Mouse (Mus musculus) subcutaneous adipose tissue, adult 2 months (tissue): ENCODE results near the gene Olfr586. TPM values are rescaled to one million over a fixed set of nuclear protein-coding genes. Genes with fewer than 3 reads are reported as not detected.

Experiments
- polyA plus RNA-seq: library from polyadenylated mRNA; depleted of rRNA; stranded (reverse); fragments of >200 nt; gene quantifications from 2 replicates; pipeline ENCODE4 v1.2.3, GENCODE M21; 2012; ENCODE audit warnings: low replicate concordance; rRNA removed

The Olfr586 gene
- not detected in 2 replicates for polyA plus RNA-seq

DNA sequence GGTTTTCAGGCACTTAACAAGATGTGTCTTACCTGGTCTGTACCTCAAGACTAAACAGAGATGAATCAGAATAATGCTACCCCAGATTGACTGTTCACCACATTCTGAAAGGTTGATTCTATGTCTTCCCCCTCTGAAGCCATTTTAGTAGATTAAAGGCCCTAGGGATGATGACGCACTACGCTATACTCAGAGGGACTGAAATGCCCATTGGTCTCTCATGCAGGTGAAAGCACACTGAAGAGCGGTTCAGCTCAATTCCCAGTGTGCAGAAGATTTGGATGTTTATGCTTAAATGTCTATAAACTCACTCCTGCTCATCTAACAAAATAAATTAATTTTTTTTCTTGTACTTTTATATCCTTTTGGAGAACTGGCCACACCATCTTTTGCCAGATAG lies at the start of gene Olfr586:
Olfr586 (minus strand) TSS at position 101 of the 400 bp plus-strand sequence.

DNA sequence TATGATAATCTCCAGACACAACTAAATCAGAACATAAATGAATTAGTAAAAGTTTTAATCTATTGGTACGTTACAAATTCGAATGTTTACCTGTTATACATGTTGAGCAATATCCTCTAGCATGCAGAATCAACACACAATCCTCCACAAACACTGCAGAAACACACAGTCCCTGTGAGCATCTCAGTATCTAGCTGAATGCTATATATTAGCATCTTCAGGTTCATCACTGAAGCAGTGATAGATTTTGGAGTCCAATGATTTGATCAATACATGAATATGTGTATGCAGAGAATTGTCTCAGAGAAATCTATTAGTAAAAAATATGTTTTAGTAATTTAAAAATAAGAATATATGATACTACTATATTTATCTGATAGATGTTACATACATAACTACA lies 30.8 kb upstream of the Olfr586 start, which contains the start of gene Olfr589:
Olfr589 (minus strand) TSS at position 101 of the 400 bp plus-strand sequence.

DNA sequence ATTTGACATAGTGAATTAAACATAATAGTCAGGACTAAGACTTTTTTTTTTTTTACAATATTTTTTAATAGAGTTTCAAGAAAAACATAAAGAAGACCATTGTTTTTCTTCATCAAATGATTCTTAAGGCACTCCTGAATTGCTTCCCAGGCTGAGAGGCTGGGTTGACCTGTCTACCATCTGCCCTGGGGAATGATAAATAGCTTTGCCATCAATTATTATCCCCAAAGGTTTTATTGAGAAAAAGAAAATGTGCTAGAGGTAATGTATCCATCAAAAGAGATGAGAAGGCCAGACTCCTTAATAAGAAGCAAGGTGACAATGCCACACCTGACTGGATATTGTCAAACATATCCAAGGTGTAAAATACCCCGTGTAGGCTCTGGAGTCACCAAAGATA lies 15.1 kb upstream of the Olfr586 start, which contains the start of gene Olfr588-ps1:
Olfr588-ps1 (plus strand) TSS at position 301 of the 400 bp plus-strand sequence.

DNA sequence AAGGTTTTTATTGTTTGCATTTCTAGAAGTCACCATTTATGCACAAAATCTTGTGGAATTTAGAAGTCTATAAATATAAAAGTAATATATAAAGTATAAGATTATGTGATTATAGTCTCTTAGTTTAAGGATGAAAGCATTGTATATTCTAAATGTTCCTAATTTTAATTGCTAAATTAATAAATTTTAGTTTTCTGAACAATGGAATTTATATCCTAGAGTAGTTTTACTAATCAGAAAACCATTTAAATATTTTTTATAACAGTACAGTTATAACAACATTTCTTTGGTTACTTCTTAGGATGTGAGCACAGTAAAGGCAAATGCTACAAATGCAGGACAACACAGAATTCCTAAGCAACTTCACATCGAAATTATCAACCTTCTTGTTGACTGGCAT lies 28.0 kb downstream of the Olfr586 start, which contains the start of gene Olfr585:
Olfr585 (plus strand) TSS at position 301 of the 400 bp plus-strand sequence.

DNA sequence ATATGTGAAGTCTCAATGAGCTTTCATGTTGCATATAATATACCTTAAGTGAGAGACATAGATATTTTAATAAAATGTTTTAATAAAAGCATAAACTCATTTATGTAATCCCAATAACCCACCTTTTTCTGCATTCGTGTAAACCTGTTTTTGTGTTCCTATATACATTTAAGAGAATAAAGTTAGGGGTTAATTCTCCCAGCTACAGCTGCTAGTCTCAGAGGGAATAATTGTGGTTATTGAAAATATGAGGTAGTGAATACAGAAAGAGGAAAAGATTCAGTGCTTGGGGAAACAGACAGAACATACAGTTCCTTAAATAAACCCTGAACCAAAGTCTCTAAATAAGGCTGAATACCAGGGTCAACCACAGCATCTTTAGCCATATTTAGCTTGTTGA lies 43.9 kb downstream of the Olfr586 start, which contains the start of gene Olfr584:
Olfr584 (plus strand) TSS at position 301 of the 400 bp plus-strand sequence.

Other genes starting within 250 kb of the Olfr586 start
- gene Olfr568, start 248.5 kb downstream of the Olfr586 start, polyA plus RNA-seq = not detected in 2 replicates
- not detected in 2 replicates for gene Olfr569, start 234.8 kb downstream of the Olfr586 start, polyA plus RNA-seq
- gene Olfr570, start 231.1 kb downstream of the Olfr586 start, polyA plus RNA-seq = not detected in 2 replicates
- gene Olfr571, start 208.1 kb downstream of the Olfr586 start, polyA plus RNA-seq = not detected in 2 replicates
- gene Olfr572, start 201.2 kb downstream of the Olfr586 start, polyA plus RNA-seq = not detected in 2 replicates
- gene Olfr573-ps1, start 183.1 kb downstream of the Olfr586 start, polyA plus RNA-seq = not detected in 2 replicates
- not detected in 2 replicates for gene Olfr574, start 177.2 kb downstream of the Olfr586 start, polyA plus RNA-seq
- gene Olfr575, start 166.9 kb downstream of the Olfr586 start, polyA plus RNA-seq = not detected in 2 replicates
- not detected in 2 replicates for gene Olfr576, start 163.0 kb downstream of the Olfr586 start, polyA plus RNA-seq
- not detected in 2 replicates for gene Olfr577, start 149.7 kb downstream of the Olfr586 start, polyA plus RNA-seq
- not detected in 2 replicates for gene Olfr578, start 136.3 kb downstream of the Olfr586 start, polyA plus RNA-seq
- not detected in 2 replicates for gene Olfr582, start 87.6 kb downstream of the Olfr586 start, polyA plus RNA-seq
- not detected in 2 replicates for gene Olfr583, start 74.3 kb downstream of the Olfr586 start, polyA plus RNA-seq
- gene Olfr584, start 43.8 kb downstream of the Olfr586 start, polyA plus RNA-seq = not detected in 2 replicates
- gene Olfr585, start 27.9 kb downstream of the Olfr586 start, polyA plus RNA-seq = not detected in 2 replicates
- gene Olfr588-ps1, start 15.2 kb upstream of the Olfr586 start, polyA plus RNA-seq = not detected in 2 replicates
- not detected in 2 replicates for gene Olfr589, start 30.7 kb upstream of the Olfr586 start, polyA plus RNA-seq
- not detected in 2 replicates for gene Olfr591, start 52.7 kb upstream of the Olfr586 start, polyA plus RNA-seq
- not detected in 2 replicates for gene Olfr592, start 59.2 kb upstream of the Olfr586 start, polyA plus RNA-seq
- not detected in 2 replicates for gene Olfr593, start 86.2 kb upstream of the Olfr586 start, polyA plus RNA-seq
- gene Olfr594, start 91.4 kb upstream of the Olfr586 start, polyA plus RNA-seq = not detected in 2 replicates
- gene Usp17ld, start 126.9 kb upstream of the Olfr586 start, polyA plus RNA-seq = not detected in 2 replicates
- not detected in 2 replicates for gene Olfr596, start 180.0 kb upstream of the Olfr586 start, polyA plus RNA-seq
- not detected in 2 replicates for gene Olfr597, start 190.7 kb upstream of the Olfr586 start, polyA plus RNA-seq
- not detected in 2 replicates for gene Olfr598, start 197.9 kb upstream of the Olfr586 start, polyA plus RNA-seq
- not detected in 2 replicates for gene Olfr599, start 210.3 kb upstream of the Olfr586 start, polyA plus RNA-seq
- not detected in 2 replicates for gene Olfr600, start 224.0 kb upstream of the Olfr586 start, polyA plus RNA-seq
- not detected in 2 replicates for gene Olfr601, start 237.0 kb upstream of the Olfr586 start, polyA plus RNA-seq